Mouse (Mus musculus) midbrain, embryonic 12.5 days (tissue): ENCODE measurements around the gene Lipc. TPM values are rescaled to one million over a fixed set of nuclear protein-coding genes. Genes with fewer than 3 reads are reported as not detected.
"Not testable (repeated sequence)": the region's sequence is repeated elsewhere in the genome, so short reads cannot be mapped to it uniquely, and the experiment has no call there.

ENCODE experiments used
- ATAC-seq: fragments of 200-750 bp; cut with Nextera tagmentation; 2 replicates; pipeline ENCODE4 v1.8.0; 2017; ENCODE audit warnings: low read depth, moderate TSS enrichment, moderate library complexity; ENCODE audit not compliant: low FRiP score
- H3K27ac ChIP-seq: fragments of 300-500 bp; sonication (generic); replicated peaks from 2 replicates; pipeline ENCODE4 v1.5.1; 2016; ENCODE audit warnings: mild to moderate bottlenecking
- H3K27me3 ChIP-seq: fragments of 300-500 bp; sonication (generic); 2 replicates; pipeline ENCODE4 v1.6.1; 2016; ENCODE audit warnings: mild to moderate bottlenecking
- H3K36me3 ChIP-seq: fragments of 300-500 bp; sonication (generic); 2 replicates; pipeline ENCODE4 v1.6.1; 2016
- H3K4me1 ChIP-seq: fragments of 300-500 bp; sonication (generic); 2 replicates; pipeline ENCODE4 v1.6.1; 2016
- H3K4me2 ChIP-seq: fragments of 300-500 bp; sonication (generic); replicated peaks from 2 replicates; pipeline ENCODE4 v1.6.1; 2016; ENCODE audit warnings: mild to moderate bottlenecking, moderate library complexity
- H3K4me3 ChIP-seq: fragments of 300-500 bp; sonication (generic); 2 replicates; pipeline ENCODE4 v1.5.1; 2016; ENCODE audit warnings: mild to moderate bottlenecking
- H3K9ac ChIP-seq: fragments of 300-500 bp; sonication (generic); replicated peaks from 2 replicates; pipeline ENCODE4 v1.6.1; 2016; ENCODE audit warnings: mild to moderate bottlenecking, moderate library complexity
- H3K9me3 ChIP-seq: fragments of 300-500 bp; sonication (generic); 2 replicates; pipeline ENCODE4 v1.6.1; 2016; ENCODE audit warnings: mild to moderate bottlenecking
- WGBS: fragments of 180-500 bp; shearing (Covaris S2); methylation state at CpG from one replicate; pipeline ENCODE4 v1.1.7; 2016; 5-methylcytosine and 5-hydroxymethylcytosine counted together
- polyA plus RNA-seq: library from polyadenylated mRNA; unstranded; fragments of >200 nt; fragmentation: Nextera tagmentation; extraction: Ambion mirVana; gene quantifications from 2 replicates; pipeline ENCODE4 v1.2.1, GENCODE M21; 2016

The Lipc gene
- polyA plus RNA-seq, 1 experiment from 2014 or later: not detected

- no peaks in the 10 kb centered on the region for H3K4me1 ChIP-seq
- no peak overlapping the region for H3K9ac ChIP-seq
- no peak overlapping the region for H3K4me3 ChIP-seq
- ATAC-seq: no peak
- WGBS: 77% methylated on average over 4 of the region's 4 CpGs
- no peaks in the 10 kb centered on the region for H3K36me3 ChIP-seq
- no peaks in the 10 kb centered on the region for H3K9me3 ChIP-seq
- no peak overlapping the region for H3K27ac ChIP-seq
- H3K4me2 ChIP-seq: no peak overlapping the region
- no peaks in the 10 kb centered on the region for H3K27me3 ChIP-seq
Observed at GRCm38 (mm10) chr9:70875059-70875458, 77.0 kb downstream of the Lipc start.

GRCm38 (mm10) chr9:70872675-70873074 lies 79.4 kb downstream of the Lipc start:
- no peaks in the 10 kb centered on the region for H3K4me1 ChIP-seq
- no peak for ATAC-seq
- 87% methylated on average over 8 of the region's 8 CpGs for WGBS
- no peaks in the 10 kb centered on the region for H3K36me3 ChIP-seq
- H3K9ac ChIP-seq: no peak overlapping the region
- H3K27me3 ChIP-seq: no peaks in the 10 kb centered on the region
- H3K4me2 ChIP-seq: no peak overlapping the region
- no peak overlapping the region for H3K4me3 ChIP-seq
- H3K9me3 ChIP-seq: no peaks in the 10 kb centered on the region
- no peak overlapping the region for H3K27ac ChIP-seq

GRCm38 (mm10) chr9:70870326-70870725 lies 81.7 kb downstream of the Lipc start:
- no peak overlapping the region for H3K4me2 ChIP-seq
- no peak overlapping the region for H3K27ac ChIP-seq
- H3K27me3 ChIP-seq: no peaks in the 10 kb centered on the region
- no peak overlapping the region for H3K9ac ChIP-seq
- no peaks in the 10 kb centered on the region for H3K9me3 ChIP-seq
- 92% methylated on average over 4 of the region's 4 CpGs for WGBS
- H3K36me3 ChIP-seq: no peaks in the 10 kb centered on the region
- H3K4me3 ChIP-seq: no peak overlapping the region
- no peak for ATAC-seq
- no peaks in the 10 kb centered on the region for H3K4me1 ChIP-seq

GRCm38 (mm10) chr9:70869169-70869873 lies 82.7 kb downstream of the Lipc start:
- H3K9me3 ChIP-seq: no peaks in the 10 kb centered on the region
- H3K9ac ChIP-seq: no peak overlapping the region
- no peak overlapping the region for H3K4me2 ChIP-seq
- H3K27me3 ChIP-seq: no peaks in the 10 kb centered on the region
- no peaks in the 10 kb centered on the region for H3K36me3 ChIP-seq
- 88% methylated on average over 5 of the region's 5 CpGs for WGBS
- no peak for ATAC-seq
- H3K4me3 ChIP-seq: no peak overlapping the region
- no peak overlapping the region for H3K27ac ChIP-seq
- H3K4me1 ChIP-seq: no peaks in the 10 kb centered on the region

DNA sequence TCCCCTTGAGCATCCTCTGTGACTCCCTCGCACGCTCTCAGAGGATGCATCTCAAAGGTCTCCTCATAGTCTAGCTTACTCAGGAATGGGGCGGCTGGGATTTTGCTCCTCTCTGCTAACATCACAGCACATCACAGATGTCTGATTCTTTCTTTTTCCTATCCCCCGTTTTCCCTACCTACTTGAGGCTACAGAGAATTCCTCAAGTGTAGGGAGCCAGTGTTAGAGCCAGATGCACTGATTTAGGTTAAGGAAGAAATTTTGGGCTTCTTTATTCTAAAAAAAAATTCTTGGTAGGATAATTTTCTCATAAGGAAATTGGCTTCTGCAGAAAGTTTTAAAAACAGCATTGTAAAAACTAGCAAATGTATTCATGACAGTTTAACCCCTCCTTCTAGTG lies 84.6 kb downstream of the Lipc start:
- ATAC-seq: no peak
- H3K27ac ChIP-seq: no peak overlapping the region
- no peaks in the 10 kb centered on the region for H3K9me3 ChIP-seq
- H3K4me3 ChIP-seq: no peak overlapping the region
- H3K27me3 ChIP-seq: no peaks in the 10 kb centered on the region
- H3K9ac ChIP-seq: no peak overlapping the region
- no peaks in the 10 kb centered on the region for H3K36me3 ChIP-seq
- 0 out of 2 replicates have a peak, but pooled peaks cover 3% of the 10 kb centered on the region for H3K4me1 ChIP-seq
- WGBS: 82% methylated on average over 4 of the region's 4 CpGs
- H3K4me2 ChIP-seq: no peak overlapping the region

DNA sequence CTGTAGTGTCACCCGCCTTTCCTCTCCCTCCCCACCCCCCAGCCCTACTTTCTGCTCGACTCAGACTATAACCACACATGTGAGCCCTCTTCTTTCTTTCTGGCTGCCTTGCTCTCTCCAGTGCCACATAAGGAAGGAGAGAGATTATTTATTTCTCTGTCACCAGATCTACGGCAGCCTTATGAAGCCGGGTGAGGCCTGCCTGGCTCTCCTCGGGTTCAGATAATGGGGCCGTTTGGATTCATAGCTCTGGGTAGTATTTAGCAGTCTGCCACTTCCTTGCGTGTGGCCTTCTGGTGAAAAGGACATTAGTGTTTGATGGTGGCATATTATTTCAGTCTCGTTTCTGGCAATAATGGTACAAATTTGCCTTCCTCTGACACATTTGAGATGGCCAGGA lies 88.0 kb downstream of the Lipc start:
- H3K27ac ChIP-seq: no peak overlapping the region
- ATAC-seq: no peak
- H3K36me3 ChIP-seq: no peaks in the 10 kb centered on the region
- 0 out of 2 replicates have a peak, but pooled peaks cover 3% of the 10 kb centered on the region for H3K4me1 ChIP-seq
- H3K9me3 ChIP-seq: no peaks in the 10 kb centered on the region
- no peak overlapping the region for H3K4me2 ChIP-seq
- WGBS: 80% methylated on average over 8 of the region's 8 CpGs
- no peak overlapping the region for H3K4me3 ChIP-seq
- no peak overlapping the region for H3K9ac ChIP-seq
- no peaks in the 10 kb centered on the region for H3K27me3 ChIP-seq

DNA sequence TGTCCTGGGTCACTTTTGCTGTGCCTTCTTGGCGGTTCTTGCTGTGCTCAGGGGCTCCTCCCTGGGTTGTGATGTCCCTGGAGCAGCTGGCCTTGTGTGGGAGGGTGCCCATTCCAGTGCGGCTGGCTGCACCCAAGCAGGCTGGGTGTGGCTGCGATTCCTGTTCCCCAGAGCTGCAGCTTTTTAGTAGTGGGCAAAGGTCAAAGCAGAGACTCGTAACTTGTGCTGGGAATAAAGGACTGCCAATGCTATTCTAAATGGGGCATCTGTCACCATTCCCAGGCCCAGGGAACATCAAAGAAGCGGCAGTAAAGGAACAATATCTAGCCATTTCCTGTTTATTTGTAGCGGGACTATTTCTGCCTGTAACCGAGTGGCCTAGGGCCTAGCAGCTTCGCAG lies 88.7 kb downstream of the Lipc start:
- no peaks in the 10 kb centered on the region for H3K27me3 ChIP-seq
- H3K4me3 ChIP-seq: no peak overlapping the region
- no peaks in the 10 kb centered on the region for H3K9me3 ChIP-seq
- no peak overlapping the region for H3K9ac ChIP-seq
- 0 out of 2 replicates have a peak, but pooled peaks cover 3% of the 10 kb centered on the region for H3K4me1 ChIP-seq
- 45% methylated on average over 8 of the region's 8 CpGs for WGBS
- no peak for ATAC-seq
- H3K4me2 ChIP-seq: no peak overlapping the region
- H3K36me3 ChIP-seq: no peaks in the 10 kb centered on the region
- no peak overlapping the region for H3K27ac ChIP-seq

DNA sequence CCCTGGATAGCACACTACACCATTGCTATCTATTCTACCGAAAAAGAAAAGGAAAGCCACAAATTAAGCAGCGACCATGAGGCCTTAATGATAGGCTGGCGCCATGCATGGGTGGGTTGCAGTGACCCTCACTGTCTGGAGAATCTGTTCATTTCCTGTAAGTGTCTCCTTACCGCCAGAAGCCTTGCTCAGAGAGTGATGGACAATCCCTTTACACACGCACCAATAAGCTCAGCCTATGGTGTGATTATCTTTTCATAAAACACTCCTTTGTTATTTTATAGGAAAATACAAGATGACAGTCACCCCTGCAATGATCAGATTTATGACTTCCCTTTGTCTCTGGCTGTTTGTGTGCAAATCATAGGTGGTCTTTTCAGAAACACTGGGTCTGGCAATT lies 92.8 kb downstream of the Lipc start:
- 0 out of 2 replicates have a peak, but pooled peaks cover 3% of the 10 kb centered on the region for H3K4me1 ChIP-seq
- H3K4me2 ChIP-seq: no peak overlapping the region
- no peak overlapping the region for H3K4me3 ChIP-seq
- ATAC-seq: no peak
- no peaks in the 10 kb centered on the region for H3K36me3 ChIP-seq
- H3K27ac ChIP-seq: no peak overlapping the region
- H3K27me3 ChIP-seq: no peaks in the 10 kb centered on the region
- no peaks in the 10 kb centered on the region for H3K9me3 ChIP-seq
- 68% methylated on average over 5 of the region's 5 CpGs for WGBS
- no peak overlapping the region for H3K9ac ChIP-seq

DNA sequence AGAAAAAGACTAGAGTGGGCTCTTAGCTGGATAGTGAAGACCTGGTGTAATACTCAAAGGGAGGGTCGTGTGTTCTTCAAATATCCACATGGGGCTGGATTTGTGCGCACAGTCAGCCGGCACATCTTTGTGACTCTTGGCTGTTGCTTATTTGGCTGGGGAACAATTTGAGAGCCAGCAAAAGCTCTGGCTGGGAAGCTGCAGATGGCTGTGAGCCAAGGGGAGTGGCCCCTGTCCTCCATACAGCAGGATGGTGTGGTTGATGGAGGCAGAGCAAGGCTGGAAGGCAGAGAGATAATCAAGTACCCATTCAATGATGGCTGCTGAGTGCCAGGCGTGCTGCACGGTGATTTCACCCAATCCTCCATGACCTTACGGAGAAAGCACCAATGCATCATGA lies 96.2 kb downstream of the Lipc start:
- H3K36me3 ChIP-seq: no peaks in the 10 kb centered on the region
- no peaks in the 10 kb centered on the region for H3K27me3 ChIP-seq
- no peak overlapping the region for H3K4me2 ChIP-seq
- no peaks in the 10 kb centered on the region for H3K4me1 ChIP-seq
- no peak overlapping the region for H3K4me3 ChIP-seq
- ATAC-seq: no peak
- no peak overlapping the region for H3K9ac ChIP-seq
- no peak overlapping the region for H3K27ac ChIP-seq
- no peaks in the 10 kb centered on the region for H3K9me3 ChIP-seq
- WGBS: 85% methylated on average over 6 of the region's 6 CpGs

GRCm38 (mm10) chr9:70854950-70855349 lies 97.1 kb downstream of the Lipc start:
- Histone ChIP-seq H3K4me3 (no peak overlapping the region), H3K27ac (no peak overlapping the region), H3K4me2 (no peak overlapping the region), H3K4me1 (no peaks in the 10 kb centered on the region), H3K27me3 (no peaks in the 10 kb centered on the region), H3K36me3 (no peaks in the 10 kb centered on the region), H3K9ac (no peak overlapping the region), H3K9me3 (no peaks in the 10 kb centered on the region)
- 74% methylated on average over 6 of the region's 6 CpGs for WGBS
- no peak for ATAC-seq

DNA sequence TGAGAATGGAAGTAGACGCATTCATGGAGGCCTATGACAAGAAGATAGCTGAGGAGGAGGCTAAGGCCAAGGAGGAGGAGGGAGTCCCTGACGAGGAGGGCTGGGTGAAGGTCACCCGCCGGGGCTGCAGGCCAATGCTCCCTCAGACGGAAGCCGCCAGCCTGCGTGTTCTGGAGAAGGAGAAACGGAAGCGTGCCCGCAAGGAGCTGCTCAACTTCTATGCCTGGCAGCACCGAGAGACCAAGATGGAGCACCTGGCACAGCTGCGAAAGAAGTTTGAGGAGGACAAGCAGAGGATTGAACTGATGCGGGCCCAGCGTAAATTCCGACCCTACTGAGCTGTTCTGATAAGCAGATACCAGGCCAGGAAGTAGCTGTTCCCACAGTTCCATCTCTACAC lies 98.9 kb downstream of the Lipc start:
- WGBS: 90% methylated on average over 15 of the region's 15 CpGs
- not testable (repeated sequence) for H3K27ac ChIP-seq, H3K4me1 ChIP-seq, H3K9me3 ChIP-seq, H3K36me3 ChIP-seq, H3K9ac ChIP-seq, H3K4me3 ChIP-seq, H3K4me2 ChIP-seq, ATAC-seq, H3K27me3 ChIP-seq

- Histone ChIP-seq H3K4me3 (no peak overlapping the region), H3K36me3 (no peaks in the 10 kb centered on the region), H3K4me2 (no peak overlapping the region), H3K4me1 (no peaks in the 10 kb centered on the region), H3K9ac (no peak overlapping the region), H3K9me3 (no peaks in the 10 kb centered on the region), H3K27ac (no peak overlapping the region), H3K27me3 (no peaks in the 10 kb centered on the region)
- 80% methylated on average over 3 of the region's 3 CpGs for WGBS
- no peak for ATAC-seq
Observed at GRCm38 (mm10) chr9:70851533-70851932, 100.5 kb downstream of the Lipc start.
